ENCODE assay signal across 20 mouse cellular contexts in the genomic region with DNA sequence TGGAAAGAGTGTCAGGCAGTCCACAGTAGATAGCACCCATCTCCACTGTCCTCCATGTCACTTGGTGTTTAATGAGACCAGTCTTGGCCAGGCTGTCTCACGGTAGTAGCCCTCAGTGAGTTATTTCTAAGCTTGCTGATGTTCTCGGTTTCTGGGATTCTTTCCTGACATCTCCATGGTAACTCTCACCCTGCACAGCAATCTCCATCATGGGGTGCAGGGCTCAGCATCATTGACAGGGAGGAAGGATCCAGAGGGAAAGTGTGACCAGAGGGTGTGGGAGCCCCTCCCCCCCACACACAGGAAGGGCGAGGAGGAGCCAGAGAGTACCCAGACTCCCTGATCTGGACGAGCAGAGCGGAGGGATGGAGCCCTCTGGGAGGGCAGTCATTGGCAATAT.
A peak's percentile ranks its signal among the peaks of the same experiment; 100 is the strongest.
DNase-seq lines count a peak whose midpoint lies in the region; ATAC-seq lines count a peak whose summit lies in the region.
"Had no signal": no experiment of that assay in that cellular context is flagged by ENCODE, and none has a peak within 500 bp of the region (broad histone marks: within the 10 kb centered on the region; RNA-seq: fewer than 3 reads in every experiment).

No protein-coding gene starts in this region.

- H3K27me3 ChIP-seq in hindbrain, embryonic 10.5 days (ENCODE audit: insufficient read depth, poor library complexity, severe bottlenecking), result 0 out of 2 replicates have a peak, but pooled peaks cover 5% of the 10 kb centered on the region
- no peaks in the 10 kb centered on the region for H3K27me3 ChIP-seq in hindbrain, embryonic 13.5 days
- H3K27me3 ChIP-seq: CH12.LX; embryonic facial prominence, embryonic 13.5 days; Patski had no signal

- H3K9ac ChIP-seq in hindbrain, embryonic 13.5 days, result no peak overlapping the region
- H3K9ac ChIP-seq: embryonic facial prominence, embryonic 13.5 days; forebrain, embryonic 13.5 days had no signal

- no peak for DNase-seq in hindbrain, embryonic 10.5 days (ENCODE audit: low spot score)
- DNase-seq in layer of hippocampus, adult 9-11 months, result peak; percentile 21
- DNase-seq in layer of hippocampus, adult 9-10 months (ENCODE audit: low spot score), result no peak
- DNase-seq in testis, postnatal 10 days (ENCODE audit: low spot score), result peak; percentile 26
- DNase-seq in testis, postnatal 14 days (ENCODE audit: low spot score), result no peak
- DNase-seq: adrenal gland, postnatal 14 days; cerebellum, adult 18-20 months; cerebellum, adult 9-11 months; cerebellum, postnatal 36 days; gastrocnemius, postnatal 10 days; heart, adult 18-20 months; heart, postnatal 14 days had no signal

- no peak overlapping the region for H3K4me2 ChIP-seq in hindbrain, embryonic 13.5 days
- H3K4me2 ChIP-seq: embryonic facial prominence, embryonic 13.5 days; forebrain, embryonic 13.5 days had no signal

- H3K4me3 ChIP-seq in hindbrain, embryonic 10.5 days, result no peak overlapping the region
- H3K4me3 ChIP-seq in hindbrain, embryonic 13.5 days, result no peak overlapping the region
- H3K4me3 ChIP-seq: embryonic facial prominence, embryonic 13.5 days; forebrain, embryonic 13.5 days; heart, embryonic 10.5 days had no signal

- peak overlapping the region; percentile 45; the same call in 1 of the 2 replicates for H3K27ac ChIP-seq in hindbrain, embryonic 10.5 days
- no peak overlapping the region for H3K27ac ChIP-seq in hindbrain, embryonic 13.5 days
- H3K27ac ChIP-seq: embryonic facial prominence, embryonic 13.5 days; forebrain, embryonic 13.5 days; heart, embryonic 10.5 days had no signal

- ATAC-seq in hindbrain, embryonic 13.5 days (ENCODE audit: low FRiP score), result no peak
- ATAC-seq: activated CD4-positive, CD25-positive, alpha-beta regulatory T cell, adult 4 months; forebrain, embryonic 13.5 days; hindbrain, postnatal 0 days; Patski had no signal

- H3K4me1 ChIP-seq in hindbrain, embryonic 10.5 days (replicated peaks), result peaks cover 44% of the 10 kb centered on the region
- H3K4me1 ChIP-seq in hindbrain, embryonic 13.5 days (replicated peaks), result peaks cover 55% of the 10 kb centered on the region

- WGBS in hindbrain, embryonic 10.5 days, result 57% methylated on average over 5 of the region's 5 CpGs
- WGBS in hindbrain, embryonic 13.5 days, result 39% methylated on average over 5 of the region's 5 CpGs

- H3K36me3 ChIP-seq in hindbrain, embryonic 10.5 days, result no peaks in the 10 kb centered on the region
- H3K36me3 ChIP-seq in hindbrain, embryonic 13.5 days, result no peaks in the 10 kb centered on the region
- H3K36me3 ChIP-seq: embryonic facial prominence, embryonic 13.5 days; heart, embryonic 10.5 days had no signal

- no peaks in the 10 kb centered on the region for H3K9me3 ChIP-seq in hindbrain, embryonic 10.5 days
- H3K9me3 ChIP-seq in hindbrain, embryonic 13.5 days, result no peaks in the 10 kb centered on the region
- H3K9me3 ChIP-seq: embryonic facial prominence, embryonic 13.5 days; forebrain, embryonic 13.5 days; heart, embryonic 10.5 days had no signal

Comparison
In these comparisons a context has a peak if more than half of its experiments do, and no peak if none do; other contexts are left out.
1. DNase-seq: peak in layer of hippocampus, adult 9-11 months (single experiment) and testis, postnatal 10 days (single experiment); none in hindbrain, embryonic 10.5 days (single experiment), layer of hippocampus, adult 9-10 months (single experiment) and testis, postnatal 14 days (single experiment).